Mouse (Mus musculus) midbrain, embryonic 14.5 days (tissue): ENCODE measurements around the gene Vps13d. TPM values are rescaled to one million over a fixed set of nuclear protein-coding genes. Genes with fewer than 3 reads are reported as not detected.

ENCODE experiments used
- ATAC-seq: fragments of 200-750 bp; cut with Nextera tagmentation; 2 replicates; pipeline ENCODE4 v1.8.0; 2017; ENCODE audit warnings: moderate number of reproducible peaks, moderate library complexity; ENCODE audit not compliant: low FRiP score, low TSS enrichment
- DNase-seq: peaks from one replicate; pipeline ENCODE4 v3.0.0-alpha.2; 2015
- H3K27ac ChIP-seq: fragments of 300-500 bp; sonication (generic); replicated peaks from 2 replicates; pipeline ENCODE4 v1.5.1; 2014; ENCODE audit warnings: mild to moderate bottlenecking, low read depth, low read length, moderate library complexity
- H3K27me3 ChIP-seq: fragments of 300-500 bp; sonication (generic); 2 replicates; pipeline ENCODE4 v1.6.1; 2014; ENCODE audit warnings: low read length, control low read depth, mixed read lengths; ENCODE audit not compliant: control insufficient read depth, insufficient read depth
- H3K36me3 ChIP-seq: fragments of 300-500 bp; sonication (generic); 2 replicates; pipeline ENCODE4 v1.6.1; 2014; ENCODE audit warnings: low read length, control low read depth; ENCODE audit not compliant: control insufficient read depth, insufficient read depth
- H3K4me1 ChIP-seq: fragments of 300-500 bp; sonication (generic); 2 replicates; pipeline ENCODE4 v1.6.1; 2014; ENCODE audit warnings: mild to moderate bottlenecking, antibody characterized with exemption, low read length, control low read depth; ENCODE audit not compliant: control insufficient read depth, insufficient read depth
- H3K4me2 ChIP-seq: fragments of 300-500 bp; sonication (generic); 2 replicates; pipeline ENCODE4 v1.6.1; 2014; ENCODE audit warnings: mild to moderate bottlenecking, low read length, moderate library complexity
- H3K4me3 ChIP-seq: fragments of 300-500 bp; sonication (generic); replicated peaks from 2 replicates; pipeline ENCODE4 v1.5.1; 2014; ENCODE audit warnings: low read depth, low read length
- H3K9ac ChIP-seq: fragments of 300-500 bp; sonication (generic); replicated peaks from 2 replicates; pipeline ENCODE4 v1.6.1; 2014; ENCODE audit warnings: mild to moderate bottlenecking, low read length, moderate library complexity
- H3K9me3 ChIP-seq: fragments of 300-500 bp; sonication (generic); 2 replicates; pipeline ENCODE4 v1.6.1; 2016; ENCODE audit warnings: low read length, control low read depth, mixed read lengths; ENCODE audit not compliant: control insufficient read depth
- WGBS: fragments of 180-500 bp; shearing (Covaris S2); extraction: QIAGEN DNeasy Blood & Tissue Kit; methylation state at CpG from one replicate; pipeline ENCODE4 v1.1.7; 2014; 5-methylcytosine and 5-hydroxymethylcytosine counted together
- polyA plus RNA-seq: library from polyadenylated mRNA; unstranded; fragments of >200 nt; fragmentation: Nextera tagmentation; extraction: Ambion mirVana; gene quantifications from 2 replicates; pipeline ENCODE4 v1.2.1, GENCODE M21; 2014

The Vps13d gene
- polyA plus RNA-seq, result 11.9 and 13.3 TPM in 2 replicates

- Histone ChIP-seq H3K9me3 (no peaks in the 10 kb centered on the region), H3K9ac (peak within 1 kb of the TSS; percentile 92), H3K4me1 (peaks cover 9% of the 10 kb centered on the region; the same call in 1 of the 2 replicates), H3K4me3 (peak within 1 kb of the TSS; percentile 88), H3K4me2 (peak within 1 kb of the TSS; percentile 87), H3K27me3 (no peaks in the 10 kb centered on the region), H3K27ac (peak within 1 kb of the TSS; percentile 72), H3K36me3 (peaks cover 3% of the 10 kb centered on the region)
- peak; percentile 97 for DNase-seq
- peak; percentile 96 for ATAC-seq
- WGBS, result under 1% methylated on average over 53 of the region's 53 CpGs
Observed at GRCm38 (mm10) chr4:145194559-145195162, at the start of gene Vps13d. Gene Vps13d (minus strand): TSS chr4:145195005.

GRCm38 (mm10) chr4:145242719-145243350 is 48.0 kb upstream of the Vps13d start:
- Histone ChIP-seq H3K27ac (no peak overlapping the region), H3K27me3 (0 out of 2 replicates have a peak, but pooled peaks cover 5% of the 10 kb centered on the region), H3K9me3 (no peaks in the 10 kb centered on the region), H3K4me2 (no peak overlapping the region), H3K36me3 (no peaks in the 10 kb centered on the region), H3K4me1 (no peaks in the 10 kb centered on the region), H3K9ac (no peak overlapping the region), H3K4me3 (no peak overlapping the region)
- ATAC-seq (no peak), DNase-seq (no peak)
- whole genome bisulfite sequencing, result 58% methylated on average over 1 of the region's 1 CpGs

GRCm38 (mm10) chr4:145240723-145241231 is 46.0 kb upstream of the Vps13d start:
- Histone ChIP-seq H3K4me1 (no peaks in the 10 kb centered on the region), H3K27me3 (no peaks in the 10 kb centered on the region), H3K9me3 (no peaks in the 10 kb centered on the region), H3K27ac (no peak overlapping the region), H3K4me2 (no peak overlapping the region), H3K36me3 (no peaks in the 10 kb centered on the region), H3K9ac (no peak overlapping the region), H3K4me3 (no peak overlapping the region)
- 82% methylated on average over 4 of the region's 4 CpGs for WGBS
- ATAC-seq, result no peak
- DNase-seq, result no peak

GRCm38 (mm10) chr4:145239049-145239830 is 44.4 kb upstream of the Vps13d start:
- H3K27me3 ChIP-seq, result no peaks in the 10 kb centered on the region
- H3K4me2 ChIP-seq, result no peak overlapping the region
- WGBS, result 57% methylated on average over 4 of the region's 4 CpGs
- peak; percentile 38; the same call in 1 of the 2 replicates for ATAC-seq
- DNase-seq, result peak; percentile 23
- H3K36me3 ChIP-seq, result no peaks in the 10 kb centered on the region
- H3K9me3 ChIP-seq, result no peaks in the 10 kb centered on the region
- H3K27ac ChIP-seq, result no peak overlapping the region
- no peaks in the 10 kb centered on the region for H3K4me1 ChIP-seq
- H3K4me3 ChIP-seq, result no peak overlapping the region
- H3K9ac ChIP-seq, result no peak overlapping the region

GRCm38 (mm10) chr4:145236027-145236426 is 41.2 kb upstream of the Vps13d start:
- Histone ChIP-seq H3K9ac (no peak overlapping the region), H3K9me3 (no peaks in the 10 kb centered on the region), H3K27ac (no peak overlapping the region), H3K4me2 (no peak overlapping the region), H3K36me3 (no peaks in the 10 kb centered on the region), H3K4me3 (no peak overlapping the region), H3K27me3 (no peaks in the 10 kb centered on the region), H3K4me1 (no peaks in the 10 kb centered on the region)
- ATAC-seq, result no peak
- no peak for DNase-seq
- WGBS, result 94% methylated on average over 7 of the region's 7 CpGs

GRCm38 (mm10) chr4:145233487-145234228 is 38.9 kb upstream of the Vps13d start:
- ATAC-seq (no peak), DNase-seq (no peak)
- Histone ChIP-seq H3K4me3 (no peak overlapping the region), H3K36me3 (no peaks in the 10 kb centered on the region), H3K4me2 (no peak overlapping the region), H3K4me1 (no peaks in the 10 kb centered on the region), H3K27me3 (no peaks in the 10 kb centered on the region), H3K9me3 (no peaks in the 10 kb centered on the region), H3K27ac (no peak overlapping the region), H3K9ac (no peak overlapping the region)
- 22% methylated on average over 3 of the region's 3 CpGs for WGBS

GRCm38 (mm10) chr4:145231732-145232131 is 36.9 kb upstream of the Vps13d start:
- no peak for ATAC-seq
- no peaks in the 10 kb centered on the region for H3K9me3 ChIP-seq

GRCm38 (mm10) chr4:145230647-145231046 is 35.8 kb upstream of the Vps13d start:
- Histone ChIP-seq H3K27ac (no peak overlapping the region), H3K36me3 (no peaks in the 10 kb centered on the region), H3K4me1 (no peaks in the 10 kb centered on the region), H3K4me3 (no peak overlapping the region), H3K9me3 (no peaks in the 10 kb centered on the region), H3K4me2 (no peak overlapping the region), H3K27me3 (no peaks in the 10 kb centered on the region), H3K9ac (no peak overlapping the region)
- ATAC-seq (no peak), DNase-seq (no peak)
- 96% methylated on average over 2 of the region's 2 CpGs for WGBS

More at GRCm38 (mm10) chr4:145231732-145232131, 36.9 kb upstream of the Vps13d start:
- DNase-seq, result no peak
- no peaks in the 10 kb centered on the region for H3K27me3 ChIP-seq
- no peaks in the 10 kb centered on the region for H3K4me1 ChIP-seq
- H3K36me3 ChIP-seq, result no peaks in the 10 kb centered on the region
- no peak overlapping the region for H3K9ac ChIP-seq
- H3K4me3 ChIP-seq, result no peak overlapping the region
- H3K27ac ChIP-seq, result no peak overlapping the region
- no peak overlapping the region for H3K4me2 ChIP-seq
- WGBS, result 93% methylated on average over 5 of the region's 5 CpGs
